Mouse (Mus musculus) R1 (cell line): ENCODE data around the gene AU018091.
"Not testable (repeated sequence)": the region's sequence is repeated elsewhere in the genome, so short reads cannot be mapped to it uniquely, and the experiment has no call there.

Experiments
- DNase-seq: peaks from one replicate; pipeline ENCODE4 v3.0.0-alpha.2; 2018; ENCODE audit warnings: low read depth, low spot score

Gene AU018091

DNA sequence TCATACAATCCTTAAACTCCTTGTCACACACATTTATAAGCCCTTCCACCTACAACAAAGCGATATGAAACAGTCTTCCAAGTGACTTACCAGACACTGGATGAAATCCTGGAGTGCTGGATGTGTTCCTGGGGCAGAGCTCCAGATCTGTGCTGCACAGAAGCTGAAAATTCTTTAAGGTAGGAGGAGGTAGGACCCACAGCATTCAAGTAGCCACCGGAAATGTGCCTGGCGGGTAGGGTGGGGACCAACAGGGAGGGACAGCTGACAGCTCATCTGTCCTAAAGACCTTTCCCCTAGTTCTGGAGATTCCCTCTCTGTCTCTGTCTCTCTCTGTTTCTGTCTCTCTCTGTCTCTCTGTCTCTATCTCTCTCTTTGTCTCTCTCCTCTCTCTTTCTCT lies at the start of gene AU018091:
TSS of gene AU018091 (minus strand) at position 279 of the 400 bp plus-strand sequence.
- peak; percentile 78 for DNase-seq

DNA sequence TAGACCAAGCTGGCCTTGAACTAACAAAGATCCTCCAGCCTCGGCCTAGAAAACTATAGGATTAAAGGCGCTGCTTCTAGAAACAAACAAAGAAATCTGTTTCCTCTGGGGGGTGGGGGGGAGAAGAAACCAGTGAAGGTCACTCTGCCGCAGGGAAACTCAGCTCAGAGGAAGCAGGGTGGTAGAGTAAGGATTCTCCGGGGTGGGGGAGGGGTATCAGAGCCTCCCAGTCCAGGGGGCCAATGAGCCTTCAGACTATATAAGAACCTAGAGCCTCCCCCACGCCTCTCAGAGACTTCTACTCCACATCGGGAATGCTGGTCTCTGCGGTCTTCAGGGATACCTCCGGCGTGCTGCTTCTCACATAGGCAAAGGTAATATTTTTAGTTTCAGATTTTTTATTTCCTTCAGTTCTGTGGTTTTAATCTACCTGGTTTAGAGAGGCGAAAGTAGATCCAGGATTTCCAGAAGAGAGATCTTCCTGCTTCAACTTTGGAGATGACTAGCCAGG lies 48.6 kb upstream of the AU018091 start:
- peak; percentile 99 for DNase-seq

DNA sequence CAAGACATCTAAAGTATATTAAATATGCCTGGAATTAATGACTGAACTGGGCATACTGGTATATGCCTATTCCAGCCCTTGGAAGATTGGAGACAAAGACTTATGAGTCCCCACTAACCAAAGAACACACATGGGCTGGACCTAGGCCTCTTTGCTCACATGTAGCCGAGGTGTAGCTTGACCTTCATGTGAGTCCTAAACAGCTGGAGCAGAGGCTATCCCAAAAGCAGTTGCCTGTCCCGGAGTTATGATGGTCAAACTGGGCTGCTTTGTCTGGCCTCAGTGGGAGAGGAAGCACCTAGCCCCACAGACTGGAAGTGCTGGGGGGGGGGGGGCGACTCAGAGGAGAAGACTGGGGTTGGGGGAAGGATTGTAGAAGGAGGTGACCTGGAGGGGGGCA lies 47.3 kb upstream of the AU018091 start:
- peak; percentile 92 for DNase-seq

DNA sequence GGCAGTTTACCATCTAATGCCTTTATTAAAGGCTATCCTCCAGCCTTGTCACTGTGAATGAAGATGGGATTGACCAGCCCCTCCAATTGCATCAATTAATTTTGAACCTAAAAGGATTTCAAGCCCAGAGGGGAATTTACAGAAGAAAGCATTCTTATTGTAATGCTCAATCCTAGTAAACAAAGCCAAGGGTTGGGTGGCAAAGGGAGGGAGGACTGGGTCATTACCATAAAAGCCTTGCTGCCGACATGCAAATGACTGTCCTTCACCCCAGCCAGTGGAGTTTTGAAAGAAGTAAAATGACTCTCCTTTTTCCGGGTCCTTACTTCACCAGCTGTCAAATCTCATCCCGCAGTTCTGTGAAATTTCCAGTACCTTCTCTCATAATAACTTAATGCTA lies 44.6 kb upstream of the AU018091 start:
- peak; percentile 96 for DNase-seq

DNA sequence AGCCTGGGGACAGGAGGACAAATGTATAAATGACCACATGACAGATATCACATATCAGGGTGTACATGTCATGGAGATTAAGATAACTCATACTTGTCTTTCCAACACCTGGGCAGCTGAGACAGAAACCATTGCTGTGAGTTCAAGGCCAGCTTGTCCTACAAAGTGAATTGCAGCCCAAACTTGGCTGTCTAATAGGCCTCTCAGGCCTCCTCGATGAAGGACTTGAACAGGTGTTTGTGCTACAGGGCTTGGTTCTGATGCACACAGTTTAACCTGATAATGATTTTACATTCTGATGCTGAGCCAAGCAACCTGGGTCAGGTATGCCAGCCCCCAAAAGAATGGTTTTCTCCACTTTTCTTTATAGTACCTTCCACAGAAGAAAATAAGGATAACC lies 44.2 kb upstream of the AU018091 start:
- DNase-seq, result peak; percentile 77

DNA sequence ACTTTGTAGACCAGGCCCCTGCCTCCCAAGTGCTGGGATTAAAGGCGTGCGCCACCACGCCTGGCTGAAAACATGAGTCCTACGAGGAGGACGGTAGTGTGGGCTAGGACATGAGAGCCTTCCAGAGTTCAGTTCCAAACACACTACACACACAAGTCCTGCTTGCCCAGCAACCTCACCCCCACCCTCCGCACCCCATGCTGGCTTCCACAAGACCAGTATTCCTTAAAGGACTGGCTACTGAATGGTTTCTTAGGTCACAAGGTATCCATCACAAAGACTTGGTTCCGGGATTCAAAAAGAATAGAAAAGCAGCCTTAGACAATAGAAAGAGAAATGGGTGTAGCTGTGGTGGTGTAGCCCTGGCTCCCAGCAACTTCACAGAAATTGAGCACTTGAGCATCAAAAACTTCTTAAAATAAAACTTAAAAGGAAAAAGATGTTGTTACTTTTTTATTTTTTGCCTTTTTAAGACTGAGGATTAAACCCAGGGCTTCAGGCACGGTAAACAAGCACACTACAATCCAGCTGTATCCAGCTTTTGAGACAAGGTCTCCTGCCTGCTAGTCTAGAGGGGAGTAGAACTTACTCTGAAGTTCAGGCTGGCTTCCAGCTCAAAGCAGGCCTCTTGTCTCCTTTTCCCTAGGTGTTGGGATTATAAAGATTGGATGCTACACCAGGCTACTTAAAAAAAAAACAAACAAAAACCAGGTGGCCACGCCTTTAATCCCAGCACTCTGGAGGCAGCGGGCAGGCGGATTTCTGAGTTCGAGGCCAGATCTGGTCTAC lies 43.2 kb upstream of the AU018091 start:
- peak; percentile 98 for DNase-seq

DNA sequence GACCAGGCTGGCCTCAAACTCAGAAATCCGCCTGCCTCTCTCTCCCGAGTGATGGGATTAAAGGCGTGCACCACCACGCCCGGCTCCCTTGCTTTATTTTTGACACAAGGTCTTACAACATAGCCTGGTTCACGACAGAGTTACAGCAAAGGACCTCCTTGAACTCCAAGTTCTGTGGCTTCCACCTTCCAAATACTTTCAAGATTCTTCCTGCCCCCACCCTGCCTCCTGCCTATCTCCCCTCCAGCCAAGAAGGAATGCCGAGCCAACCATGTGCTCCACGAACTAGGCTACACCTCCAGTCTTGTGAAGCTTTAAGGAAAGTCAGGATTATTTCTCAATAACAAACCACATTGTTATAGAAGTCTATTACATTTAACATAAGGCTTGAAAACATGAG lies 42.5 kb upstream of the AU018091 start:
- DNase-seq, result peak; percentile 93

DNA sequence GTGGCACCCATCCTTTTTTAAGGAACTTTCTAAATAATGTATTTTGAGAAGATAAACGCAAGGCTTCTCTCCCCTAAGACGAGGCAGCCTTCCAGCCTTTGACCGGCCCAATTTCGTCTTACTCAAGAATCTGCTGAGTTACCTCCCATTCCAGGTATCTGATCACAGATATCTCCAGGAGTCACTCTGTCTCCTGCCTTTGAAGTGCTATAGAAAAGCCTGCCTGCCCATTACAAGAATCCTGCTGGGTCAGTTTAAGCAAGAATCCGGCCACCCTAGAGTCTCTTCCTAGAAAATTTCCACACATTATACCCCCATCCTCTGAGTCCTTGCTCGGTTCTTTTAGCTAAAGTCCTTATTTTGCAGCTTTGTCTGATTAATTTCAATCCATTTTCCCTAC lies 41.6 kb upstream of the AU018091 start:
- DNase-seq, result peak; percentile 85

DNA sequence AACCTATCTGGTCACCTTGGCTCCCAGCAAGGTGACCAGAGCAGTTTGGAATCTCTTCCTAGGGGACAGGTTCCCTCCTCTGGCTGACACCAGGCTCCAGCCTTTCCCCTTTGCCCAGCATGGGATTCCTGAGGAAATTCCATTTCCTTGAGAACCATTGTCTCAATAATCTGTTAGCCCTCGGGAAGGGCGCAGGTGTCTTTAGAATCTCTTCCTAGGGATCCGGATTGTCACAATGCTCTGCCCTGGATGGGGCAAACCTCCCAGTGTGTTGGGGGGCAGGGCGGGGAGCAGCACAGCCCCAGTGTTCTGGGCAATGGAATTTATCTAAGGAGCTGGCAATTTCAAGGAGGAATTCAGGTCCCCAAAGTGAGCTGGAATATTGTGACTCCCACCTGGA lies 37.5 kb upstream of the AU018091 start:
- peak; percentile 99 for DNase-seq

DNA sequence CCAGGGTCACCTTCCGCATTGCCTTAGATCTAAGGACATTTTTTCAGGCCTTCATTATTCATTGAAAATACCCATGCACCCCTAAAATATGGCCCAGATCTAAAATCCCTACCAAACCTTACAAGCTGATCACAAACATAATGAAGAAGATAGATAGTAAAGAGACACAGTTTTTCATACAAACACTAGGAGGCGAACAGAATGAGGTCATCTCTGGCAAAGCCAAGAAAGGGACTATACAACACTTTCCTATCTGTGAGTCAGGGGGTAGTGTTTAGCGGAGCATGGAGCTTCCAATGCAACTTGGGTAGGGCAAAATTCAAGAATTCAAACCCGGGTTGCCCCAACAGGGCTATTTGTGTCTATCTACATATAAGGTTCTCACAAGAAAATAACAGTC lies 35.6 kb upstream of the AU018091 start:
- peak; percentile 85 for DNase-seq

DNA sequence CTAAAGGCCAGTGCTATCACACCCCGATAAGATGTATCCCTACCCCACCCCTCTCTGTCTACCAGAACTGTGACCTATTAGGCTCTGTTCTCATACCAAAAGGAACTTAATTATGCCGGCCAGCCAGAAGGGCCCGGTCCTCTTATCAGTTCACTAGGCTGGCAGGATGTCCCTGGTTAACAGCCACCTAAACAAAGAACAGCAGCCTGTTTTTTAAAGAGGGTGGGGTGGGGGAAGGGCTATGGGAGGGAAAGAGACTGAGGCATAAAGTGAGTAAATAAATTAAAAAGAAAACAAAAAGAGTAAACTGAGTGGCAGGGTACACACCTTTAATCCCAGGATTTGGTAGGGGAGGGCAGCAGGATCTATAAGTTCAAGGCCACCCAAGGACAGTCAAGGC lies 34.9 kb upstream of the AU018091 start:
- DNase-seq, result peak; percentile 90

DNA sequence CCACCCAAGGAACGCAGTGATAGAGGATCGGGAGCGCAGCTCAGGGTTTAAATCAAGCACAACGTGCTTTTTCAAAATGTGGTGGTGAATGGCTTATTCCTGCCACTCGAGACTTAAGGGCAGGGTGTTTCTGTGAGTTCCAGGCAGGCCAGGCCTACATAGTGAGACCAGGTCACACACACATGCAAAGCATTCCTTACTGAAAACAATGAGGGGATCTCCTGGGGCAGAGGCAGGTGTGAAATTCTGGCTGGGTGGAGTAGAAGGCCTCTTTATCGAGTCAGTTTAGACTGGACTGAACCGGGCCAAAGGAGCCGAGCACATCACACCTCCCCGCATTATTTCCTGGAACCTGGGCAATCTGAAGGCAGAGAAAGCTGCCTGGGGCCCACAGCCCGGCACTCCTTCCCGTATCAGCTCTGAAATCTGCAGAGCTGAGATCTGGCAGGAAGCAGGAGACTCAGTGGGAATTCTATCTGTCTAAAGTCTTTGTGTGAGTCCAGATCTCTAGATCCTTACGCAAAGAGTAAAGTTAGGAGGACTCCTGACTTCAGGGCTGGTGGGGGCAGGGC lies 32.2 kb upstream of the AU018091 start:
- DNase-seq, result peak; percentile 100

DNA sequence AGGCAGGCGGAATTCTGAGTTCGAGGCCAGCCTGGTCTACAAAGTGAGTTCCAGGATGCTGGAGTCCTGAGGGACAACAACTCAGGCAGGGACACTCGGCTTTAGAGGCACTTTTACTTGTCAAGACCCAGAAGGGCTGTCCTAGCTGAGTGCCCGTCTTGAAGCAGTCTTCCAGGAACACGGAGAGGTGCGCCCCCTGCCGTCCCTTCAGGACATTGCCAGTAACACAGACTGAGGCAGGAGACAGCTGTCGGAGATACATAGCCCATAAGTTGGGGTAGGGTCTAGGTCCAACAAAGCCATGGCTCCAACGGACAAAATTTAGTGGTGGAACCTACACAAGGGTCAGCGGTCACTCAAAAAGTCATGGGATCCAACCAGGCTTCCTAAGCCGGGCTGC lies 29.9 kb upstream of the AU018091 start:
- DNase-seq, result peak; percentile 93

DNA sequence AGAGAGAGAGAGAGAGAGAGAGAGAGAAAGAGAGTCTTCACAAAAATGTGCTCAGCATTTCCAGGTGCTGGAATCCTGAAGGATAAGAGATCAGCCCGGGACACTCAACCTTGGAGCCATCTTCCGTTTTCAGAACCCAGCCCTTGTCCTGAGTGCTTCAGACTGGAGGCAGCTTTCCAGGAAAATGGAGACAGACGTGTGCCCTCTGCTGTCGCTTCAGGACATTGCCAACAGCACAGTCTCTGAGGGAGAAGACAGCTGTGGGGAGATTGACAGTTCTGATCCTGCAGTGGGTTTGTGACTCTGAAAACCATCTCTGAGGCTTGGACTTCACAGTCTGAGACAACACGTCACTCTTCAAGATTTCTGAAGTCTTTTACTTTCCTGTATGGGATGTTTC lies 26.8 kb upstream of the AU018091 start:
- peak; percentile 82 for DNase-seq

DNA sequence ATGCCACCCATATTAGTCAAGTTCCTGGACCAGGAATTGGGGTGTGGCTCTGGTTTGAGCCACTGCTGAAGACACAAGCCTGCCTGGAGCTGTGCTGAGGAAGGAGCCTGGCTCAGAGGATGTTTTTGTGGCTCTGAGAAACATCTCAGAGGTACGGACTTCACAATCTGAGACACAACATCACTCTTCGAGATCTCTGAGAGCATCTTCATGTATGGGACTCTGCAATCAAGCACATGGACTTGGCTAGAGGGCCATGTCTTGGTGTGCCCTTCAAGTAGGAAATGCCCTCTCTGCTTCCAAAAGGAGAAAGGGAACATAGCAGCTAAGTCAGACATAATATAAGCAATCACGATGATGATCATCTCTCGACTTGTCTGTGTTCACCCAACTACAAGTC lies 25.5 kb upstream of the AU018091 start:
- peak; percentile 61 for DNase-seq

DNA sequence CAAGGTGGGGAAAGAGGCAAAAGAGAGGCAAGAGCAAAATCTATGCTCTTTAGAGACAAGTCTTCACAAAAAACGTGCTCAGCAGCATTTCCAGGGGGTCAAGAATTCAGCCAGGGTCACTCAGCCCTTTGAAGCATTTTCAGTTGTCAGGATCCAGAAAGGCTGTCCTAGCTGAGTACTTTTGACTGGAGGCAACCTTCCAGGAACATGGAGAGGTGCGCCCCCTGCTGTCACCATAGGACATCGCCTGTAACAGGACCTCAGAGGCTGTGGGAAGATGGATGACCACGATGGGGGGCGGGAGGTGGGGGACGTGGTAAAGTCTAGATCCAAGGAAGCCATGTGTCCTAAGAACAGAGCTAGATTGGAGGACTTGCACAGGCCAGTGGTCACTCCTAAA lies 24.9 kb upstream of the AU018091 start:
- peak; percentile 96 for DNase-seq

DNA sequence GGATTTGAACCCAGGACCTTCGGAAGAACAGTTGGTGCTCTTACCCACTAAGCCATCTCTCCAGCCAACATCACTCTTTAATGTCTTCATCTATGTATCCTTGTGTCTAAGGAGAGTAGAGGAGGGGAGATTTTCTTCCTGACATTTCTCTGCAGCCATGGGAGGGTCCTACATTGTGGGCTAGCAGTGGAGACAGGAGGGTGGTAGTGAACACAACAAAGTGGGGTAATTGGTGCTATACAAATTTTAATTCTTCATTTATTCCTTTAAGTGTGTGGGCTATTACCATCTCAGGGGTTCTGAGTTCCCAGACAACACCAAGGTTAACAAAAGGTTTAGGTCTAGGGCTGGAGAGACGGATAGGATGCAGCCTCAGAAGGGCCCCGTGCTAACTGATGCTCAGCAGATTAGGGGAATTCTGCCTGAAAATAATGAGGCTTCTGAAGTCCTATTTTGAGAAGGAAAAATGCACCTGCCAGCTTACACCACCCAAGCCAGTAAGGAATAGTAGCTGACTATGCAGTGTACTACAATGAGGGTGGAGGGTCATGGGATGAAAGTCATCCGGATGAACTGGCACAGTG lies 24.1 kb upstream of the AU018091 start:
- peak; percentile 94 for DNase-seq

DNA sequence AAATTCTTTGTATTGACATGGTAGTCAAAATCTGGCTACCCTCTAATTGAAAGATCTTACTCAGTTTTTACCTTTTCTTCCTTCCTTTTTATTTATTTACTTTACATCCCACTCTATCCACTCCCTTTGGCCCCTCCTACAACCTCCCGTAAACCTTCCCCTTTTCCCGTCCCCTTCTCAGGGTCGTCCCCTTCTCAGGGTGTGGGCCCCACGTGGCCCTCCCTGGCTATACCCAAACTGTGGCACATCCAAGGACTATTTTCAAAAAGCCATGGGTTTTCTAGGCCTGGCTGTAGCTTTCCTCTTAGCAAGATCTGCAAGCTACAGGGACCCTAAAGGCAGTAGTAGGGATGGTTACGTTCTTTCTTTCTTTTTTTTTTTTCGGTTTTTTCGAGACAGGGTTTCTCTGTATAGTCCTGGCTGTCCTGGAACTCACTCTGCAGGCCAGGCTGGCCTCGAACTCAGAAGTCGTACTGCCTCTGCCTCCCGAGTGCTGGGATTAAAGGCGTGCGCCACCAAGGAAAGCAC lies 23.0 kb upstream of the AU018091 start:
- peak; percentile 87 for DNase-seq

DNA sequence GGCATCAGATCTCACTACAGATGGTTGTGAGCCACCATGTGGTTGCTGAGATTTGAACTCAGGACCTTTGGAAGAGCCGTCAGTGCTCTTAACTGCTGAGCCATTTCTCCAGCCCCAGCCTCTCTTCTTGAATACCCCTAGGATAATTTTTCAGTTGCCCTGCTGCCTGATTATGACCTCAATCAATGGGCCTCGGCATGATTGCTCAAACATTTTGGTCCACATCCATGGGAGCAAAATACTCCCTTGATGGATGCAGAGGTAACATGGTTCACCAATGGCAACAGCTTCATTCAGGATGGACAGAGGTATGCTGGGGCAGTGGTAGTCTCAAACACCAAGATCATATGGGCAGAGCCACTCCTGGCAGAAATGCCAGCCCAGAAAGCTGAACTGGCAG lies 17.7 kb upstream of the AU018091 start:
- not testable (repeated sequence) for DNase-seq

DNA sequence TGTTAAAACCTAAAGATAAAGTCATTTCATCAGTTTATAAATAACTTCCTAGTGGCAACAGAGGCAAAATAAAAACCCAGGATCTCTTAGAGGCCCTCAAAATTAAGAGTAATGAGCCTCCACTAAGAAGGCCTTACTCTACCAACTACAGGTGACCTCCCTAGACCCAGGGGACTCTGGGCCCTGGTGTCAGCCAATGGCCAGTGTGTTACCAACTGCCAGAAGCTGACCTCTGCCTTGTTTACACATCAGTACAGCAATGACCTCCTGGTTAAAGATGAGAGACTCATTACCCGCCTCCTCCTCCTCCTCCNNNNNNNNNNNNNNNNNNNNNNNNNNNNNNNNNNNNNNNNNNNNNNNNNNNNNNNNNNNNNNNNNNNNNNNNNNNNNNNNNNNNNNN lies 17.1 kb upstream of the AU018091 start:
- DNase-seq, result no peak

DNA sequence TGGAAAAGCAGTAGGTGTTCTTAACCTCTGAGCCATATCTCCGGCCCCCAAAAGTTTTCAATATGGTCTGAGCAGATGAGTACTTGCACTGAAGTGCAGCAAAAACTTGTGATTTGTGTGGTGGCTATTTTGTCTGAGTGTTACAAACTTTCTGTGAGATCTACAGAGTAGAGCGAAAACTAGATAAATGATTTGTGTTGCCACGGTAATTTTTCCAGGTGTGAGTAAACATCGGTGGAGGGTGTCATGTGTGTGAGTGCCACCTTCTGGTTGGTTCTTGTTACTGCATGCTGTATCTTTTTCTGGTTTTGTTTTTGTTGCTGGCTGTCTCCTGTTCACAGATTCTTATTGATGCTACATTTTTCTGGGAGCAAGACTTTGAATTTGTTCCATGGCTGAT lies 15.4 kb upstream of the AU018091 start:
- DNase-seq, result peak; percentile 84

DNA sequence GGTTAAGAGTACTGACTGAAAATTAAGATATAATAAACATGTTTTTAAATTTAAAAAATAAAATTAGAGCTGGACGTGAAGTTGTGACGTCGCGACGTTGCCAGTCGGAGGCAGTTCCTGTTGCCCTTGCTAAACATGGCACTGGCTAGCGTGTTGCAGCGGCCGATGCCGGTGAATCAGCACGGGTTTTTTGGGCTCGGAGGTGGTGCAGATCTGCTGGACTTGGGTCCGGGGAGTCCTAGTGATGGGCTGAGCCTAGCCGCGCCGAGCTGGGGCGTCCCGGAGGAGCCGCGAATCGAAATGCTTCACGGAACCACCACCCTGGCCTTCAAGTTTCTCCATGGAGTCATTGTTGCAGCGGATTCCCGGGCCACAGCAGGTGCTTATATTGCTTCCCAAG lies 12.0 kb upstream of the AU018091 start:
- DNase-seq, result not testable (repeated sequence)

DNA sequence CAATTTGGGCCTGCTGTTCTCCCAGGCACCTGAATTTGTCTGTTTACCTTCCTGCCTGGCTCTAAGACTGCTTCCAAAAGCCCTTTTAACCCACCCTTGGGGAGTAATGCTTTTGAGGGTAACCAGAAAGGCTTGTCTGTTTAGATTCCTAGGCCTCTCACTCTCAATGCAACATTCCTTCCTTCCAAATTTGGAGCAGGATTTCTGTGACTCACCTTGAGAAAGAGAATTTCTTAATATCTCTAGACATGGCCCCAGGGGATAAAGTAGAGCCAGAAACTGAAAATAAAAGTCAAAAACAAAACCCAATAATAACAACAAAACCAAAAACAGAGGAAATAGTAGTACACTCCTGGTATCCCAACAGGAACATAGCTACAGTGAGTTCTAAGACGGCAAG lies 707 bp downstream of the AU018091 start:
- peak; percentile 46 for DNase-seq
